Mouse (Mus musculus): Measurements from ENCODE around the gene Dact2.

DNA sequence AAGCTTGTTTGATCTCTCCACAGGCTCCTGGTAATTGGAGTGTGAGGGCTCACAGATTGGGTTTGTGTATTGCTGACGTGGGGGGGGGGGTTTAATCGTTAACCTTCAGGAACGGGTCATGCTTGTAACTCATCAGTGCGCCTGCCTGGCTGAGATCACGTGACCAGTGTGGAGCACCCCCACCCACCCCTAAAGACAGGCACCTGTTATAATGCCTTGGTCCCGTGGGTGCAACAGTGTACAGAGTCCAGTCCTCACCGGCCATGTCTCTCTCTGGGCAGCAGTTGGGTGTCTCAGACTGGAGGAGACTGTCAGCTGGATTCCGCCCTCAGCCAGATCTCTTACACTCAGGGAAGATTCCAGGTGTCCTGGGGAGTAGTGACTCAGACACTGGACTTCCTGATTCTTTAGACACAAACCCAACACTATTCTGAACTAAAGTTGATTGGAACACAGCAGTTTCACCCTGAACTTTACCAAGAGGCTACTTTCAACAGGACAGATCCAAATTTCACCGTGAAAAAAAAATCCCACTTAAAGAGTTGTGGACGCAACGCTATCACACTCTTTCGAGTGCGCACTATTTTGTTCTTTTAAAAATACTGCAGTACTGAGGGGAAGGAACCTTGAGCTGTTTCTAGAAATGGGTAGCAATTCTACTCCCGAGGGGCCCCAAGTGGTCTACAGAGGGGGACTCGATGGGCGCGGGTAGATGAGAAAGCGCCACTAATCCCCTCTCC, 1.6 kb downstream of the Dact2 start:
- TF ChIP-seq POLR2A (IDR thresholded peaks at IDR 0.05; ENCODE audit: borderline replicate concordance, insufficient read depth, low read length) (no peak), CTCF (IDR thresholded peaks at IDR 0.05; ENCODE audit: borderline replicate concordance, insufficient read depth, low read depth, low read length) (no peak)

All from cerebellum, adult 2 months (tissue).